Mouse (Mus musculus) kidney, postnatal 25 days (tissue): ENCODE data around the gene Ngb.

Source experiments
- DNase-seq, 2 experiments: peaks; one replicate each; pipeline ENCODE4 v3.0.0; 2021; ENCODE audit warnings: mixed read lengths in 2 of 2

Gene Ngb

GRCm38 (mm10) chr12:87089701-87090100 lies 12.6 kb downstream of the Ngb start:
- peak; percentile 58 to 61 for DNase-seq

- DNase-seq = no peak
Observed at GRCm38 (mm10) chr12:87089255-87089654, 13.1 kb downstream of the Ngb start.

GRCm38 (mm10) chr12:87088331-87088730 lies 14.0 kb downstream of the Ngb start:
- no peak for DNase-seq

GRCm38 (mm10) chr12:87087236-87087635 lies 15.1 kb downstream of the Ngb start:
- DNase-seq = no peak

GRCm38 (mm10) chr12:87082797-87083196 lies 19.5 kb downstream of the Ngb start:
- peak; percentile 27 to 57 for DNase-seq

- no peak for DNase-seq
Observed at GRCm38 (mm10) chr12:87076610-87077009, 25.7 kb downstream of the Ngb start.

- no peak for DNase-seq
Observed at GRCm38 (mm10) chr12:87070520-87070919, 31.8 kb downstream of the Ngb start.

- DNase-seq = no peak
Observed at GRCm38 (mm10) chr12:87066429-87066828, 35.9 kb downstream of the Ngb start.

GRCm38 (mm10) chr12:87065446-87065845 lies 36.9 kb downstream of the Ngb start:
- no peak for DNase-seq

GRCm38 (mm10) chr12:87057066-87057465 lies 45.3 kb downstream of the Ngb start:
- peak; percentile 56 to 74 for DNase-seq

GRCm38 (mm10) chr12:87054873-87055272 lies 47.5 kb downstream of the Ngb start:
- DNase-seq = no peak

- DNase-seq = peak; percentile 81 to 92
Observed at GRCm38 (mm10) chr12:87052661-87053321, 49.5 kb downstream of the Ngb start.

GRCm38 (mm10) chr12:87047536-87047935 lies 54.8 kb downstream of the Ngb start:
- no peak for DNase-seq
